9 mouse cellular contexts compared by ENCODE assay signal in genomic region chr9:108759805-108760204, GRCm38 (mm10). TPM values are rescaled to one million over a fixed set of nuclear protein-coding genes. Genes with fewer than 3 reads are reported as not detected.
DNase-seq lines count a peak whose midpoint lies in the region; ATAC-seq and TF ChIP-seq lines count a peak whose summit lies in the region.
"Had no signal": no experiment of that assay in that cellular context is flagged by ENCODE, and none has a peak within 500 bp of the region (broad histone marks: within the 10 kb centered on the region; RNA-seq: fewer than 3 reads in every experiment).

No protein-coding gene starts in this region.

- no peaks in the 10 kb centered on the region for H3K27me3 ChIP-seq in cerebellum, adult 2 months (ENCODE audit: control insufficient read depth, insufficient read depth, low read length)
- no peaks in the 10 kb centered on the region for H3K27me3 ChIP-seq in neural tube, embryonic 15.5 days (replicated peaks)
- H3K27me3 ChIP-seq in lung, embryonic 14.5 days (ENCODE audit: insufficient read depth, low read length), result no peaks in the 10 kb centered on the region
- H3K27me3 ChIP-seq in testis, adult 2 months (ENCODE audit: control insufficient read depth, insufficient read depth, low read length), result no peaks in the 10 kb centered on the region
- H3K27me3 ChIP-seq: hindbrain, embryonic 15.5 days had no signal

- H3K4me1 ChIP-seq in cerebellum, adult 2 months (ENCODE audit: control insufficient read depth, insufficient read depth, low read length), result no peaks in the 10 kb centered on the region
- no peaks in the 10 kb centered on the region for H3K4me1 ChIP-seq in neural tube, embryonic 15.5 days
- no peaks in the 10 kb centered on the region for H3K4me1 ChIP-seq in lung, embryonic 14.5 days (ENCODE audit: insufficient read depth)
- no peaks in the 10 kb centered on the region for H3K4me1 ChIP-seq in testis, adult 2 months (ENCODE audit: control insufficient read depth, insufficient read depth, low read length)
- H3K4me1 ChIP-seq: hindbrain, embryonic 15.5 days had no signal

- no peak overlapping the region for H3K9ac ChIP-seq in neural tube, embryonic 15.5 days (replicated peaks)
- H3K9ac ChIP-seq in lung, embryonic 14.5 days, result no peak overlapping the region
- H3K9ac ChIP-seq: hindbrain, embryonic 15.5 days had no signal

- no peaks in the 10 kb centered on the region for H3K36me3 ChIP-seq in neural tube, embryonic 15.5 days
- no peaks in the 10 kb centered on the region for H3K36me3 ChIP-seq in lung, embryonic 14.5 days (ENCODE audit: insufficient read depth)
- no peaks in the 10 kb centered on the region for H3K36me3 ChIP-seq in testis, adult 2 months (ENCODE audit: control insufficient read depth, insufficient read depth, low read length)
- H3K36me3 ChIP-seq: hindbrain, embryonic 15.5 days had no signal

- no peak for DNase-seq in cerebellum, adult 2 months
- no peak for DNase-seq in cerebellum, adult 11 months
- peak; percentile 45 for DNase-seq in neural tube, embryonic 10.5 days (ENCODE audit: extremely low spot score, low spot score)
- peak; percentile 65 for DNase-seq in embryo, embryonic 10.5 days (ENCODE audit: low spot score)
- peak; percentile 63 for DNase-seq in lung, embryonic 14.5 days
- DNase-seq in ovary, postnatal 14 days (ENCODE audit: low spot score), result no peak

- no peak overlapping the region for H3K27ac ChIP-seq in cerebellum, adult 2 months (ENCODE audit: insufficient read depth, low read length)
- H3K27ac ChIP-seq in neural tube, embryonic 15.5 days (replicated peaks), result no peak overlapping the region
- H3K27ac ChIP-seq in lung, embryonic 14.5 days (ENCODE audit: low read depth), result no peak overlapping the region
- 0 out of 2 replicates have a peak overlapping the region, but pooled peaks have one; percentile 5 for H3K27ac ChIP-seq in testis, adult 2 months (ENCODE audit: control insufficient read depth, insufficient read depth, low read depth, low read length)
- H3K27ac ChIP-seq: hindbrain, embryonic 15.5 days had no signal

- H3K4me3 ChIP-seq in cerebellum, adult 2 months (replicated peaks; ENCODE audit: insufficient read depth, low read depth, low read length), result no peak overlapping the region
- no peak overlapping the region for H3K4me3 ChIP-seq in neural tube, embryonic 15.5 days (replicated peaks)
- H3K4me3 ChIP-seq in lung, embryonic 14.5 days (ENCODE audit: low read depth, low read length), result no peak overlapping the region
- H3K4me3 ChIP-seq in testis, adult 2 months (ENCODE audit: control insufficient read depth, low read depth, low read length), result peak overlapping the region; percentile 80
- H3K4me3 ChIP-seq: hindbrain, embryonic 15.5 days had no signal

- TF ChIP-seq POLR2A in cerebellum, adult 2 months (IDR thresholded peaks at IDR 0.05; ENCODE audit: borderline replicate concordance, insufficient read depth, low read length), result no peak
- TF ChIP-seq POLR2A in testis, adult 2 months (IDR thresholded peaks at IDR 0.05; ENCODE audit: control insufficient read depth, low read depth, low read length), result no peak

- peak; percentile 69 for TF ChIP-seq CTCF in cerebellum, adult 2 months (IDR thresholded peaks at IDR 0.05; ENCODE audit: borderline replicate concordance, insufficient read depth, low read depth, low read length)
- peak; percentile 85 for TF ChIP-seq CTCF in lung, embryonic 14.5 days (IDR thresholded peaks at IDR 0.05; ENCODE audit: low read depth)
- peak; percentile 98; the same call in 1 of the 2 replicates for TF ChIP-seq CTCF in testis, adult 2 months (IDR thresholded peaks at IDR 0.05; ENCODE audit: control insufficient read depth, insufficient read depth, insufficient replicate concordance, low read depth, low read length)

- no peaks in the 10 kb centered on the region for H3K9me3 ChIP-seq in neural tube, embryonic 15.5 days (replicated peaks)
- H3K9me3 ChIP-seq in lung, embryonic 14.5 days (ENCODE audit: low read depth, low read length), result no peaks in the 10 kb centered on the region
- H3K9me3 ChIP-seq: hindbrain, embryonic 15.5 days had no signal

- WGBS in cerebellum, adult 2 months, result 63% methylated on average over 2 of the region's 2 CpGs
- whole genome bisulfite sequencing in neural tube, embryonic 15.5 days, result 66% methylated on average over 2 of the region's 2 CpGs
- 62% methylated on average over 2 of the region's 2 CpGs for WGBS in lung, embryonic 14.5 days

- ATAC-seq in neural tube, embryonic 15.5 days (ENCODE audit: low FRiP score), result no peak
- ATAC-seq in lung, embryonic 14.5 days (ENCODE audit: insufficient read depth), result no peak

- H3K4me2 ChIP-seq in neural tube, embryonic 15.5 days, result no peak overlapping the region
- no peak overlapping the region for H3K4me2 ChIP-seq in lung, embryonic 14.5 days
- H3K4me2 ChIP-seq: hindbrain, embryonic 15.5 days had no signal

RNA-seq across cellular contexts. Expression of gene Ip6k2, which starts 23.8 kb away (rescaled TPM):
- 162 and 168 TPM in 2 replicates for polyA plus RNA-seq in cerebellum, adult 2 months (2012; rRNA removed)
- 187 and 210 TPM in 2 replicates for polyA plus RNA-seq in neural tube, embryonic 15.5 days (2015; fragmentation: Nextera tagmentation; extraction: Ambion mirVana)
- 88.1 and 90.4 TPM in 2 replicates for polyA plus RNA-seq in lung, embryonic 14.5 days (2014; fragmentation: Nextera tagmentation; extraction: Ambion mirVana)
- 49.7 and 54.0 TPM in 2 replicates for polyA plus RNA-seq in testis, adult 2 months (2012; rRNA removed)

RNA-seq across cellular contexts. Expression of gene Nckipsd, which starts 48.4 kb away (rescaled TPM):
- polyA plus RNA-seq in cerebellum, adult 2 months (2012; rRNA removed), result 73.9 and 76.9 TPM in 2 replicates
- 33.3 and 40.0 TPM in 2 replicates for polyA plus RNA-seq in neural tube, embryonic 15.5 days (2015; fragmentation: Nextera tagmentation; extraction: Ambion mirVana)
- polyA plus RNA-seq in lung, embryonic 14.5 days (2014; fragmentation: Nextera tagmentation; extraction: Ambion mirVana), result 11.3 and 14.4 TPM in 2 replicates
- polyA plus RNA-seq in testis, adult 2 months (2012; rRNA removed), result 5.6 and 5.9 TPM in 2 replicates

Comparison
In these comparisons a context has a peak if more than half of its experiments do, and no peak if none do; other contexts are left out.
1. DNase-seq: peak in neural tube, embryonic 10.5 days (single experiment), embryo, embryonic 10.5 days (single experiment) and lung, embryonic 14.5 days (single experiment); none in cerebellum, adult 2 months (0 of 2), cerebellum, adult 11 months (single experiment) and ovary, postnatal 14 days (single experiment).
2. Peak in every context shown above with its lines, with median percentiles within 50 percentile points of each other: CTCF ChIP-seq.